Mouse (Mus musculus) forebrain, embryonic 14.5 days (tissue): ENCODE data around the gene Nsmce3. TPM values are rescaled to one million over a fixed set of nuclear protein-coding genes. Genes with fewer than 3 reads are reported as not detected.

ENCODE experiments used
- ATAC-seq: fragments of 200-750 bp; cut with Nextera tagmentation; 2 replicates; pipeline ENCODE4 v1.8.0; 2017; ENCODE audit warnings: mild to moderate bottlenecking, moderate library complexity
- DNase-seq: peaks from one replicate; pipeline ENCODE4 v3.0.0-alpha.2; 2015; ENCODE audit warnings: low spot score
- H3K27ac ChIP-seq: fragments of 300-500 bp; sonication (generic); 2 replicates; pipeline ENCODE4 v1.5.1; 2014; ENCODE audit warnings: low read depth, mild to moderate bottlenecking, control low read depth, low read length, moderate library complexity
- H3K27me3 ChIP-seq: fragments of 300-500 bp; sonication (generic); replicated peaks from 2 replicates; pipeline ENCODE4 v1.6.1; 2014; ENCODE audit warnings: low read length, control low read depth, mixed read lengths; ENCODE audit not compliant: control insufficient read depth, insufficient read depth
- H3K36me3 ChIP-seq: fragments of 300-500 bp; sonication (generic); 2 replicates; pipeline ENCODE4 v1.6.1; 2014; ENCODE audit warnings: low read length, control low read depth; ENCODE audit not compliant: control insufficient read depth, insufficient read depth
- H3K4me1 ChIP-seq: fragments of 300-500 bp; sonication (generic); 2 replicates; pipeline ENCODE4 v1.6.1; 2014; ENCODE audit warnings: antibody characterized with exemption, low read length, control low read depth; ENCODE audit not compliant: control insufficient read depth, insufficient read depth
- H3K4me2 ChIP-seq: fragments of 300-500 bp; sonication (generic); 2 replicates; pipeline ENCODE4 v1.6.1; 2014; ENCODE audit warnings: mild to moderate bottlenecking, control low read depth, low read length
- H3K4me3 ChIP-seq: fragments of 300-500 bp; sonication (generic); 2 replicates; pipeline ENCODE4 v1.5.1; 2014; ENCODE audit warnings: low read depth, low read length, control low read depth
- H3K9ac ChIP-seq: fragments of 300-500 bp; sonication (generic); 2 replicates; pipeline ENCODE4 v1.6.1; 2014; ENCODE audit warnings: mild to moderate bottlenecking, low read length, control low read depth, moderate library complexity
- H3K9me3 ChIP-seq: fragments of 300-500 bp; sonication (generic); replicated peaks from 2 replicates; pipeline ENCODE4 v1.6.1; 2016; ENCODE audit warnings: low read length, control low read depth, mixed read lengths; ENCODE audit not compliant: control insufficient read depth
- WGBS: fragments of 180-500 bp; shearing (Covaris S2); extraction: QIAGEN DNeasy Blood & Tissue Kit; methylation state at CpG from one replicate; pipeline ENCODE4 v1.1.7; 2014; 5-methylcytosine and 5-hydroxymethylcytosine counted together
- polyA plus RNA-seq: library from polyadenylated mRNA; unstranded; fragments of >200 nt; fragmentation: Nextera tagmentation; extraction: Ambion mirVana; gene quantifications from 2 replicates; pipeline ENCODE4 v1.2.1, GENCODE M21; 2014

Gene Nsmce3
- polyA plus RNA-seq, result 10.8 and 10.9 TPM in 2 replicates

- Histone ChIP-seq H3K9me3 (no peaks in the 10 kb centered on the region), H3K27ac (peak within 1 kb of the TSS; percentile 96), H3K4me2 (peak within 1 kb of the TSS; percentile 90), H3K36me3 (no peaks in the 10 kb centered on the region; the same call in 1 of the 2 replicates), H3K4me1 (peaks cover 12% of the 10 kb centered on the region), H3K9ac (peak within 1 kb of the TSS; percentile 94), H3K27me3 (no peaks in the 10 kb centered on the region), H3K4me3 (peak within 1 kb of the TSS; percentile 85)
- under 1% methylated on average over 57 of the region's 57 CpGs for WGBS
- DNase-seq, result peak; percentile 98
- ATAC-seq, result peak; percentile 96
These were observed at the start of gene Nsmce3 for GRCm38 (mm10) chr7:64872743-64873241. Gene Nsmce3, minus strand, starts transcription at chr7:64872997.

- Histone ChIP-seq H3K4me2 (peak overlapping the region; percentile 5; the same call in 1 of the 2 replicates), H3K27me3 (no peaks in the 10 kb centered on the region), H3K9ac (peak overlapping the region; percentile 17; the same call in 1 of the 2 replicates), H3K9me3 (no peaks in the 10 kb centered on the region), H3K4me1 (peaks cover 5% of the 10 kb centered on the region), H3K27ac (0 out of 2 replicates have a peak overlapping the region, but pooled peaks have one; percentile 9), H3K36me3 (no peaks in the 10 kb centered on the region), H3K4me3 (no peak overlapping the region)
- 48% methylated on average over 13 of the region's 13 CpGs for WGBS
- DNase-seq (peak; percentile 25), ATAC-seq (no peak; the same call in 1 of the 2 replicates)
These were observed 48.4 kb upstream of the Nsmce3 start for GRCm38 (mm10) chr7:64921189-64921588.

- ATAC-seq (peak; percentile 59), DNase-seq (peak; percentile 32)
- Histone ChIP-seq H3K27me3 (no peaks in the 10 kb centered on the region), H3K4me1 (peaks cover 5% of the 10 kb centered on the region), H3K36me3 (no peaks in the 10 kb centered on the region), H3K9ac (no peak overlapping the region), H3K9me3 (no peaks in the 10 kb centered on the region), H3K27ac (peak overlapping the region; percentile 9; the same call in 1 of the 2 replicates), H3K4me3 (no peak overlapping the region), H3K4me2 (no peak overlapping the region)
- 20% methylated on average over 5 of the region's 5 CpGs for WGBS
These were observed 47.9 kb upstream of the Nsmce3 start for GRCm38 (mm10) chr7:64920735-64921134.

GRCm38 (mm10) chr7:64916654-64917053 lies 43.9 kb upstream of the Nsmce3 start:
- peaks cover 8% of the 10 kb centered on the region for H3K4me1 ChIP-seq

GRCm38 (mm10) chr7:64915121-64915520 lies 42.3 kb upstream of the Nsmce3 start:
- ATAC-seq (peak; percentile 12; the same call in 1 of the 2 replicates), DNase-seq (peak; percentile 29)
- Histone ChIP-seq H3K27me3 (no peaks in the 10 kb centered on the region), H3K4me3 (no peak overlapping the region), H3K27ac (no peak overlapping the region), H3K36me3 (no peaks in the 10 kb centered on the region), H3K4me1 (0 out of 2 replicates have a peak, but pooled peaks cover 3% of the 10 kb centered on the region), H3K9ac (no peak overlapping the region), H3K4me2 (no peak overlapping the region), H3K9me3 (no peaks in the 10 kb centered on the region)
- WGBS, result 40% methylated on average over 2 of the region's 2 CpGs

More at GRCm38 (mm10) chr7:64916654-64917053, 43.9 kb upstream of the Nsmce3 start:
- no peak for ATAC-seq
- no peak overlapping the region for H3K4me2 ChIP-seq
- peak; percentile 35 for DNase-seq
- H3K36me3 ChIP-seq, result no peaks in the 10 kb centered on the region
- H3K9me3 ChIP-seq, result no peaks in the 10 kb centered on the region
- 56% methylated on average over 7 of the region's 7 CpGs for WGBS
- no peaks in the 10 kb centered on the region for H3K27me3 ChIP-seq
- H3K27ac ChIP-seq, result no peak overlapping the region
- H3K4me3 ChIP-seq, result no peak overlapping the region
- no peak overlapping the region for H3K9ac ChIP-seq

GRCm38 (mm10) chr7:64911945-64912344 lies 39.1 kb upstream of the Nsmce3 start:
- DNase-seq (no peak), ATAC-seq (no peak)
- 72% methylated on average over 2 of the region's 2 CpGs for WGBS

GRCm38 (mm10) chr7:64910208-64910607 lies 37.4 kb upstream of the Nsmce3 start:
- no peaks in the 10 kb centered on the region for H3K27me3 ChIP-seq
- DNase-seq, result no peak
- no peak overlapping the region for H3K27ac ChIP-seq
- no peaks in the 10 kb centered on the region for H3K36me3 ChIP-seq
- no peaks in the 10 kb centered on the region for H3K9me3 ChIP-seq
- WGBS, result 84% methylated on average over 2 of the region's 2 CpGs
- H3K4me2 ChIP-seq, result no peak overlapping the region
- no peak overlapping the region for H3K9ac ChIP-seq
- H3K4me1 ChIP-seq, result 0 out of 2 replicates have a peak, but pooled peaks cover under 1% of the 10 kb centered on the region
- H3K4me3 ChIP-seq, result no peak overlapping the region
- ATAC-seq, result no peak

More at GRCm38 (mm10) chr7:64911945-64912344, 39.1 kb upstream of the Nsmce3 start:
- Histone ChIP-seq H3K4me2 (no peak overlapping the region), H3K9ac (no peak overlapping the region), H3K27ac (no peak overlapping the region), H3K36me3 (no peaks in the 10 kb centered on the region), H3K9me3 (no peaks in the 10 kb centered on the region), H3K4me1 (0 out of 2 replicates have a peak, but pooled peaks cover 3% of the 10 kb centered on the region), H3K4me3 (no peak overlapping the region), H3K27me3 (no peaks in the 10 kb centered on the region)

- no peak overlapping the region for H3K27ac ChIP-seq
- no peak for ATAC-seq
- H3K4me2 ChIP-seq, result no peak overlapping the region
- no peak overlapping the region for H3K9ac ChIP-seq
- H3K27me3 ChIP-seq, result no peaks in the 10 kb centered on the region
- no peak overlapping the region for H3K4me3 ChIP-seq
- 83% methylated on average over 5 of the region's 5 CpGs for WGBS
- DNase-seq, result no peak
- H3K4me1 ChIP-seq, result no peaks in the 10 kb centered on the region
- no peaks in the 10 kb centered on the region for H3K36me3 ChIP-seq
- H3K9me3 ChIP-seq, result no peaks in the 10 kb centered on the region
These were observed 34.2 kb upstream of the Nsmce3 start for GRCm38 (mm10) chr7:64906955-64907354.

- Histone ChIP-seq H3K27me3 (no peaks in the 10 kb centered on the region), H3K36me3 (no peaks in the 10 kb centered on the region), H3K27ac (no peak overlapping the region), H3K9ac (no peak overlapping the region), H3K9me3 (no peaks in the 10 kb centered on the region), H3K4me3 (no peak overlapping the region), H3K4me1 (no peaks in the 10 kb centered on the region), H3K4me2 (no peak overlapping the region)
- 85% methylated on average over 3 of the region's 3 CpGs for WGBS
- ATAC-seq (no peak), DNase-seq (no peak)
These were observed 32.7 kb upstream of the Nsmce3 start for GRCm38 (mm10) chr7:64905506-64905905.
